Mouse (Mus musculus) embryonic fibroblast, embryonic 13.5 days (primary cell): Measurements from ENCODE around the gene Map4k3.

Experiments
- CTCF ChIP-seq: IDR thresholded peaks from 2 replicates; pipeline ENCODE4 v1.5.1; 2011; ENCODE audit warnings: mild to moderate bottlenecking, control low read depth, low read length, moderate library complexity, borderline replicate concordance; ENCODE audit not compliant: insufficient read depth
- POLR2A ChIP-seq: IDR thresholded peaks from 2 replicates; pipeline ENCODE4 v1.6.1; 2011; ENCODE audit warnings: low read depth, mild to moderate bottlenecking, control low read depth, low read length, moderate library complexity

- TF ChIP-seq CTCF (no peak), POLR2A (no peak)
These were observed 4.0 kb upstream of the Map4k3 start for GRCm38 (mm10) chr17:80732256-80732655.
